Mouse (Mus musculus): Measurements from ENCODE around the gene Rpl12. TPM values are rescaled to one million over a fixed set of nuclear protein-coding genes. Genes with fewer than 3 reads are reported as not detected.

Rpl12 gene
- polyA plus RNA-seq, 1 experiment from 2014 or later, result 90.6 TPM

DNA sequence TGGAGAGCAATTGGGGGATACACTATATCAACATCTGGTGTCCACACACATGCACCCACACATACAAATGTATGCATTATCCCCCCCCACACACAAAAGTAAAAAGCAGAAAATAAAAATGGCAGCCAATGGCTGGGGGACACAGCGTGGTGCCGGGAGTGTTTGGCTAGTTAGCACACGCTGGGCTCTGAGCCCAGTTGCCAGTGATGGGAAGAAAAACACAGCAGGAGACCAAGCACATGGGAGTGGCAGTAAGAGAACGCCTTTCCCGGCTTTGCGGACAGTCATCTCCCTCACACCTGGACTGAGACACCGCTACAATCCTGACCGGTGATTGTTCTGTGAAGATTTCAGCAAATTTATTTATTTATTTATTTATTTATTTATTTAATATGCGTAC lies 9.9 kb downstream of the Rpl12 start:
- H3K4me3 ChIP-seq (ENCODE audit: low read depth, low read length), result no peak overlapping the region
- H3K27me3 ChIP-seq (replicated peaks; ENCODE audit: control insufficient read depth, insufficient read depth, low read length), result no peaks in the 10 kb centered on the region
- no peak overlapping the region for H3K9ac ChIP-seq (ENCODE audit: low read depth, low read length)
- TF ChIP-seq CTCF (IDR thresholded peaks at IDR 0.05; ENCODE audit: low read depth), result no peak
- H3K36me3 ChIP-seq (ENCODE audit: control insufficient read depth, insufficient read depth), result peaks cover 20% of the 10 kb centered on the region
- ATAC-seq, result no peak
- no peak overlapping the region for H3K4me2 ChIP-seq (replicated peaks; ENCODE audit: low read depth)
- no peaks in the 10 kb centered on the region for H3K9me3 ChIP-seq (ENCODE audit: control insufficient read depth)
- H3K27ac ChIP-seq (ENCODE audit: low read depth, low read length), result no peak overlapping the region
- peaks cover 8% of the 10 kb centered on the region; the same call in 1 of the 2 replicates for H3K4me1 ChIP-seq (replicated peaks; ENCODE audit: control insufficient read depth, insufficient read depth, low read length)
- WGBS, result 62% methylated on average over 9 of the region's 9 CpGs

DNA sequence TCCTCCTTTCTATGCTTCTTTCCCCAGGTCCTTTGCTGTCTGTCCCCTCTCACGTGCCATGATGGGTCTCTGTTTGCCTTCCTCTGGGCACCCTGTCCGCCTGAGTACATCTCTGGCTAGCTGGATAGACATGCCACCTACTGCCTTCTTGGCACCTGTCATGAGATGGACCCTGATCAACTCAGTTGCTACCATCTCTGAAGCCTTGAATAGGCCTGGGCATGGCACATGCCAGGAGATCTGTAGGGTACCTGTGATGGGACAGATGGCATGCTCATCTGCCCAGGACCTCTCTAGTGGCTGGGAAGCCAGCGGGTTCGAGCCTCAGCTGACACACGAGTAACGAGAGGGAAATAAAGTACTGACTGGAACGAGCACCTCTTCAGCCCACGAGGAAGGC lies 12.9 kb downstream of the Rpl12 start:
- no peak for ATAC-seq
- WGBS, result 88% methylated on average over 8 of the region's 8 CpGs
- no peak overlapping the region for H3K9ac ChIP-seq (ENCODE audit: low read depth, low read length)
- no peaks in the 10 kb centered on the region for H3K27me3 ChIP-seq (replicated peaks; ENCODE audit: control insufficient read depth, insufficient read depth, low read length)
- no peaks in the 10 kb centered on the region for H3K4me1 ChIP-seq (replicated peaks; ENCODE audit: control insufficient read depth, insufficient read depth, low read length)
- H3K4me3 ChIP-seq (ENCODE audit: low read depth, low read length), result no peak overlapping the region
- H3K4me2 ChIP-seq (replicated peaks; ENCODE audit: low read depth), result no peak overlapping the region
- no peak for TF ChIP-seq CTCF (IDR thresholded peaks at IDR 0.05; ENCODE audit: low read depth)
- no peak overlapping the region for H3K27ac ChIP-seq (ENCODE audit: low read depth, low read length)
- H3K9me3 ChIP-seq (ENCODE audit: control insufficient read depth), result no peaks in the 10 kb centered on the region
- peaks cover 25% of the 10 kb centered on the region for H3K36me3 ChIP-seq (ENCODE audit: control insufficient read depth, insufficient read depth)

DNA sequence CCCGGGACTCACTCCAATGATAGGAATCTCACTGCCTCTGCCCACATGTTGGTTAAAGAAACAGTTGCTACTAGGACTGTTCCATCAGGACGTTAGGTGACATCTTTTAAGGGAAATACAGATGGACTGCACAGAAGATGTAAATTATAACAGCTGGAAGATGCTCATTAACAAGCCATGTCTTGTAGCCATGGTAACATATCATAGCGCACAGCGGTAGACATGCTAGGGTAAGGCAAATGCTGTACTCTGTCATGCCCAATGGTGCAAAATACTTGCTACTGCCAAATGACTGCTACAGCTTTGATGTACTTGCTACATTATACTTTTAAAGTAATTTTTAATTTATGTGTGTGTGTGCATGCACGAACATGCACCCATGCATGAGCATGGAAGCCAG lies 15.8 kb downstream of the Rpl12 start:
- no peak overlapping the region for H3K27ac ChIP-seq (ENCODE audit: low read depth, low read length)

DNA sequence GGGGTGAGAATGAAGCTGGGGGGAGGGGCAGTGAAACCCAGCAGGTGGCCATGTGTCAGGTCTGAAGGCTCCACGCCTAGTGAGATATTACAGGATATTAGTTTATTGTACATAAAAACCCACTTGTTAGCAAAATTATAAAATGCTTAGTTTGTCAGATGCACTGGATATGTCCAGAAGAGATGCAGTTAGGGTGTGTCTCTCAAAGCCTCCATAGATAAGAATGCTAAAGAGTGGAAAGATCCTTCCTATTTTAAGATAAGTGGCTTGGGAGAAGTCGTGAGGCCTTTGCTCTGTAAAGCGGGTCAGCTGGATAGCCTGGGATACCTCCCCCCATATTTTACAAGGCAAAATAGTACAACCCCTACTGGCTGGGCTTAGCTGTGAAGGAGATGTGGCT lies 17.3 kb downstream of the Rpl12 start:
- 50% methylated on average over 3 of the region's 3 CpGs for WGBS
- TF ChIP-seq CTCF (IDR thresholded peaks at IDR 0.05; ENCODE audit: low read depth), result no peak
- no peaks in the 10 kb centered on the region for H3K27me3 ChIP-seq (replicated peaks; ENCODE audit: control insufficient read depth, insufficient read depth, low read length)
- H3K36me3 ChIP-seq (ENCODE audit: control insufficient read depth, insufficient read depth), result peaks cover 17% of the 10 kb centered on the region
- H3K4me3 ChIP-seq (ENCODE audit: low read depth, low read length), result no peak overlapping the region
- ATAC-seq, result no peak
- H3K4me1 ChIP-seq (replicated peaks; ENCODE audit: control insufficient read depth, insufficient read depth, low read length), result peaks cover 9% of the 10 kb centered on the region; the same call in 1 of the 2 replicates
- no peak overlapping the region for H3K27ac ChIP-seq (ENCODE audit: low read depth, low read length)
- H3K9ac ChIP-seq (ENCODE audit: low read depth, low read length), result no peak overlapping the region
- H3K4me2 ChIP-seq (replicated peaks; ENCODE audit: low read depth), result no peak overlapping the region
- H3K9me3 ChIP-seq (ENCODE audit: control insufficient read depth), result no peaks in the 10 kb centered on the region

More for the DNA sequence above, 15.8 kb downstream of the Rpl12 start:
- ATAC-seq, result no peak
- H3K4me2 ChIP-seq (replicated peaks; ENCODE audit: low read depth), result no peak overlapping the region
- WGBS, result 74% methylated on average over 5 of the region's 5 CpGs
- H3K4me1 ChIP-seq (replicated peaks; ENCODE audit: control insufficient read depth, insufficient read depth, low read length), result peaks cover 4% of the 10 kb centered on the region; the same call in 1 of the 2 replicates
- peaks cover 25% of the 10 kb centered on the region for H3K36me3 ChIP-seq (ENCODE audit: control insufficient read depth, insufficient read depth)
- H3K27me3 ChIP-seq (replicated peaks; ENCODE audit: control insufficient read depth, insufficient read depth, low read length), result no peaks in the 10 kb centered on the region
- no peak overlapping the region for H3K4me3 ChIP-seq (ENCODE audit: low read depth, low read length)
- no peak overlapping the region for H3K9ac ChIP-seq (ENCODE audit: low read depth, low read length)
- H3K9me3 ChIP-seq (ENCODE audit: control insufficient read depth), result no peaks in the 10 kb centered on the region
- TF ChIP-seq CTCF (IDR thresholded peaks at IDR 0.05; ENCODE audit: low read depth), result no peak

- Histone ChIP-seq H3K4me2 (replicated peaks; ENCODE audit: low read depth) (no peak overlapping the region), H3K4me3 (ENCODE audit: low read depth, low read length) (no peak overlapping the region), H3K9ac (ENCODE audit: low read depth, low read length) (no peak overlapping the region), H3K27me3 (replicated peaks; ENCODE audit: control insufficient read depth, insufficient read depth, low read length) (no peaks in the 10 kb centered on the region), H3K9me3 (ENCODE audit: control insufficient read depth) (no peaks in the 10 kb centered on the region), H3K4me1 (replicated peaks; ENCODE audit: control insufficient read depth, insufficient read depth, low read length) (peaks cover 9% of the 10 kb centered on the region; the same call in 1 of the 2 replicates), H3K27ac (ENCODE audit: low read depth, low read length) (no peak overlapping the region), H3K36me3 (ENCODE audit: control insufficient read depth, insufficient read depth) (peaks cover 7% of the 10 kb centered on the region; the same call in 1 of the 2 replicates)
- no peak for ATAC-seq
- 92% methylated on average over 7 of the region's 7 CpGs for WGBS
- TF ChIP-seq CTCF (IDR thresholded peaks at IDR 0.05; ENCODE audit: low read depth), result no peak
Measured at GRCm38 (mm10) chr2:32979675-32980074, 18.3 kb downstream of the Rpl12 start.

DNA sequence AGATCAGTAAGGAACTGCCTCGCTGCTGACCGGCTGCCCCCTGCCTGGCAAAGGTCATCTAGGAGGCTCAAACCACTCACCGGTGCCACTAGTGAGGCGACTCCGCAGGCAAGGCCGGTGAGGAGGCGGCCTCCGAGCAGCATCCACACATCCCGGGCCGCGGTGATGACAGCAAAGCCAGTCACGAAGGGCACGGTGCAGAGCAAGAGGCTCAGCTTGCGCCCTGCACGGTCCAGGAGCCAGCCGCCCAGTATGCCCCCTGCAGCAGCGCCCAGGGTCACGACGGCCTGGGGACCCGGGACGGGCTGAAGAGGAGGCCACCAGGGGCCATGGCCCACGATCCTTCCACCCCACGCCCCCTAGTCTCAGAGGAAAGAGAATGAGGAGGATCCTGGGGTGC lies 19.9 kb downstream of the Rpl12 start:
- H3K27ac ChIP-seq (ENCODE audit: low read depth, low read length), result peak overlapping the region; percentile 51; the same call in 1 of the 2 replicates
- ATAC-seq, result peak; percentile 1; the same call in 1 of the 2 replicates

More for the DNA sequence above, 19.9 kb downstream of the Rpl12 start:
- Histone ChIP-seq H3K4me2 (replicated peaks; ENCODE audit: low read depth) (peak overlapping the region; percentile 98), H3K4me3 (ENCODE audit: low read depth, low read length) (peak overlapping the region; percentile 53), H3K27me3 (replicated peaks; ENCODE audit: control insufficient read depth, insufficient read depth, low read length) (no peaks in the 10 kb centered on the region), H3K4me1 (replicated peaks; ENCODE audit: control insufficient read depth, insufficient read depth, low read length) (peaks cover 9% of the 10 kb centered on the region; the same call in 1 of the 2 replicates), H3K9me3 (ENCODE audit: control insufficient read depth) (no peaks in the 10 kb centered on the region), H3K36me3 (ENCODE audit: control insufficient read depth, insufficient read depth) (peaks cover 5% of the 10 kb centered on the region; the same call in 1 of the 2 replicates), H3K9ac (ENCODE audit: low read depth, low read length) (peak overlapping the region; percentile 60)
- no peak for TF ChIP-seq CTCF (IDR thresholded peaks at IDR 0.05; ENCODE audit: low read depth)
- WGBS, result 2% methylated on average over 23 of the region's 23 CpGs
